Mouse (Mus musculus): ENCODE measurements around the gene Zdhhc22. TPM values are rescaled to one million over a fixed set of nuclear protein-coding genes. Genes with fewer than 3 reads are reported as not detected.

Zdhhc22 gene
- polyA plus RNA-seq, 1 experiment from 2014 or later: 0.42 TPM

GRCm38 (mm10) chr12:86990755-86991110 lies 503 bp upstream of the Zdhhc22 start:
- Histone ChIP-seq H3K4me2 (no peak overlapping the region), H3K27me3 (replicated peaks) (peaks cover 60% of the 10 kb centered on the region), H3K27ac (no peak overlapping the region), H3K9me3 (no peaks in the 10 kb centered on the region), H3K4me1 (peaks cover 11% of the 10 kb centered on the region), H3K36me3 (no peaks in the 10 kb centered on the region), H3K4me3 (replicated peaks) (no peak overlapping the region), H3K9ac (no peak overlapping the region)
- ATAC-seq (ENCODE audit: insufficient read depth, low FRiP score, low read depth): no peak
- 27% methylated on average over 2 of the region's 2 CpGs for WGBS

GRCm38 (mm10) chr12:86989378-86989777 lies 852 bp downstream of the Zdhhc22 start:
- Histone ChIP-seq H3K4me3 (replicated peaks) (0 out of 2 replicates have a peak overlapping the region, but pooled peaks have one; percentile 22), H3K9me3 (no peaks in the 10 kb centered on the region), H3K36me3 (no peaks in the 10 kb centered on the region), H3K9ac (no peak overlapping the region), H3K27ac (no peak overlapping the region), H3K4me2 (no peak overlapping the region), H3K4me1 (peaks cover 11% of the 10 kb centered on the region), H3K27me3 (replicated peaks) (peaks cover 73% of the 10 kb centered on the region)
- ATAC-seq (ENCODE audit: insufficient read depth, low FRiP score, low read depth): no peak
- WGBS: 10% methylated on average over 15 of the region's 15 CpGs

- no peaks in the 10 kb centered on the region for H3K36me3 ChIP-seq
- ATAC-seq (ENCODE audit: insufficient read depth, low FRiP score, low read depth): no peak
- WGBS: 42% methylated on average over 16 of the region's 16 CpGs
- H3K27ac ChIP-seq: no peak overlapping the region
- no peak overlapping the region for H3K4me3 ChIP-seq (replicated peaks)
- no peaks in the 10 kb centered on the region for H3K9me3 ChIP-seq
- peaks cover 16% of the 10 kb centered on the region for H3K4me1 ChIP-seq
- H3K9ac ChIP-seq: no peak overlapping the region
- no peak overlapping the region for H3K4me2 ChIP-seq
- peaks cover 82% of the 10 kb centered on the region for H3K27me3 ChIP-seq (replicated peaks)
Observed at GRCm38 (mm10) chr12:86988227-86988626, 2.0 kb downstream of the Zdhhc22 start.

- no peak for ATAC-seq (ENCODE audit: insufficient read depth, low FRiP score, low read depth)
- Histone ChIP-seq H3K9me3 (no peaks in the 10 kb centered on the region), H3K36me3 (no peaks in the 10 kb centered on the region), H3K4me1 (peaks cover 19% of the 10 kb centered on the region), H3K4me3 (replicated peaks) (no peak overlapping the region), H3K27ac (no peak overlapping the region), H3K27me3 (replicated peaks) (peaks cover 80% of the 10 kb centered on the region), H3K4me2 (no peak overlapping the region), H3K9ac (no peak overlapping the region)
- WGBS: 64% methylated on average over 4 of the region's 4 CpGs
Observed at GRCm38 (mm10) chr12:86986562-86986961, 3.7 kb downstream of the Zdhhc22 start.

- WGBS: 5% methylated on average over 6 of the region's 6 CpGs
- peaks cover 63% of the 10 kb centered on the region for H3K27me3 ChIP-seq (replicated peaks)
- no peaks in the 10 kb centered on the region for H3K9me3 ChIP-seq
- H3K9ac ChIP-seq: no peak overlapping the region
- no peak for ATAC-seq (ENCODE audit: insufficient read depth, low FRiP score, low read depth)
- no peak overlapping the region for H3K4me3 ChIP-seq (replicated peaks)
- no peaks in the 10 kb centered on the region for H3K36me3 ChIP-seq
- no peak overlapping the region for H3K27ac ChIP-seq
- no peak overlapping the region for H3K4me2 ChIP-seq
- 0 out of 2 replicates have a peak, but pooled peaks cover 8% of the 10 kb centered on the region for H3K4me1 ChIP-seq
Observed at GRCm38 (mm10) chr12:86984194-86984555, 6.1 kb downstream of the Zdhhc22 start.

- no peak for ATAC-seq (ENCODE audit: insufficient read depth, low FRiP score, low read depth)
- 2% methylated on average over 28 of the region's 28 CpGs for WGBS
Observed at GRCm38 (mm10) chr12:86983470-86984193, 6.6 kb downstream of the Zdhhc22 start.

GRCm38 (mm10) chr12:86981180-86981579 lies 9.1 kb downstream of the Zdhhc22 start:
- Histone ChIP-seq H3K9ac (no peak overlapping the region), H3K27me3 (replicated peaks) (peaks cover 46% of the 10 kb centered on the region), H3K4me2 (no peak overlapping the region), H3K4me1 (peaks cover 21% of the 10 kb centered on the region), H3K9me3 (no peaks in the 10 kb centered on the region), H3K36me3 (no peaks in the 10 kb centered on the region), H3K4me3 (replicated peaks) (no peak overlapping the region), H3K27ac (no peak overlapping the region)
- no peak for ATAC-seq (ENCODE audit: insufficient read depth, low FRiP score, low read depth)
- WGBS: 28% methylated on average over 9 of the region's 9 CpGs

More at GRCm38 (mm10) chr12:86983470-86984193, 6.6 kb downstream of the Zdhhc22 start:
- H3K27ac ChIP-seq: no peak overlapping the region
- H3K4me1 ChIP-seq: 0 out of 2 replicates have a peak, but pooled peaks cover 8% of the 10 kb centered on the region
- no peaks in the 10 kb centered on the region for H3K9me3 ChIP-seq
- H3K4me2 ChIP-seq: 0 out of 2 replicates have a peak overlapping the region, but pooled peaks have one; percentile 3
- H3K4me3 ChIP-seq (replicated peaks): no peak overlapping the region
- H3K9ac ChIP-seq: no peak overlapping the region
- H3K36me3 ChIP-seq: no peaks in the 10 kb centered on the region
- H3K27me3 ChIP-seq (replicated peaks): peaks cover 61% of the 10 kb centered on the region

GRCm38 (mm10) chr12:86977833-86978232 lies 12.4 kb downstream of the Zdhhc22 start:
- Histone ChIP-seq H3K27ac (no peak overlapping the region), H3K4me1 (peaks cover 35% of the 10 kb centered on the region), H3K4me3 (replicated peaks) (no peak overlapping the region), H3K36me3 (no peaks in the 10 kb centered on the region), H3K4me2 (peak overlapping the region; percentile 21; the same call in 1 of the 2 replicates), H3K9me3 (no peaks in the 10 kb centered on the region), H3K9ac (no peak overlapping the region), H3K27me3 (replicated peaks) (peaks cover 16% of the 10 kb centered on the region)
- WGBS: 9% methylated on average over 15 of the region's 15 CpGs
- no peak for ATAC-seq (ENCODE audit: insufficient read depth, low FRiP score, low read depth)

GRCm38 (mm10) chr12:86976511-86977168 lies 13.6 kb downstream of the Zdhhc22 start:
- Histone ChIP-seq H3K36me3 (no peaks in the 10 kb centered on the region), H3K4me1 (peaks cover 36% of the 10 kb centered on the region), H3K27ac (no peak overlapping the region), H3K4me2 (no peak overlapping the region), H3K9ac (no peak overlapping the region), H3K9me3 (no peaks in the 10 kb centered on the region), H3K27me3 (replicated peaks) (peaks cover 10% of the 10 kb centered on the region), H3K4me3 (replicated peaks) (no peak overlapping the region)
- WGBS: 49% methylated on average over 6 of the region's 6 CpGs
- no peak for ATAC-seq (ENCODE audit: insufficient read depth, low FRiP score, low read depth)

GRCm38 (mm10) chr12:86975761-86976160 lies 14.5 kb downstream of the Zdhhc22 start:
- H3K9me3 ChIP-seq: no peaks in the 10 kb centered on the region
- no peak overlapping the region for H3K4me2 ChIP-seq
- no peak overlapping the region for H3K4me3 ChIP-seq (replicated peaks)
- ATAC-seq (ENCODE audit: insufficient read depth, low FRiP score, low read depth): no peak
- peaks cover 4% of the 10 kb centered on the region; the same call in 1 of the 2 replicates for H3K27me3 ChIP-seq (replicated peaks)
- no peak overlapping the region for H3K27ac ChIP-seq
- no peaks in the 10 kb centered on the region for H3K36me3 ChIP-seq
- WGBS: 56% methylated on average over 10 of the region's 10 CpGs
- no peak overlapping the region for H3K9ac ChIP-seq
- peaks cover 36% of the 10 kb centered on the region for H3K4me1 ChIP-seq

GRCm38 (mm10) chr12:86974387-86975288 lies 15.6 kb downstream of the Zdhhc22 start:
- Histone ChIP-seq H3K27me3 (replicated peaks) (peaks cover 4% of the 10 kb centered on the region; the same call in 1 of the 2 replicates), H3K4me1 (peaks cover 36% of the 10 kb centered on the region), H3K4me3 (replicated peaks) (peak overlapping the region; percentile 19), H3K27ac (peak overlapping the region; percentile 71; the same call in 1 of the 2 replicates), H3K4me2 (peak overlapping the region; percentile 58), H3K9me3 (no peaks in the 10 kb centered on the region), H3K9ac (no peak overlapping the region), H3K36me3 (no peaks in the 10 kb centered on the region)
- WGBS: 9% methylated on average over 40 of the region's 40 CpGs
- ATAC-seq (ENCODE audit: insufficient read depth, low FRiP score, low read depth): peak; percentile 25
